Mouse (Mus musculus): ENCODE measurements around the gene Fam107a.

- no peak for TF ChIP-seq E2F4 (IDR thresholded peaks at IDR 0.05; ENCODE audit: borderline replicate concordance, low read depth, low read length)
- TF ChIP-seq KAT2A (conservative IDR thresholded peaks at IDR 0.05; ENCODE audit: low read depth, low read length), result no peak
- TF ChIP-seq POLR2A (IDR thresholded peaks at IDR 0.05; ENCODE audit: control insufficient read depth in 1 of 2, insufficient read depth in 1 of 2, low read depth in 1 of 2, low read length in 2 of 2, poor library complexity in 1 of 2), result no peak
- TF ChIP-seq MAFK (IDR thresholded peaks at IDR 0.05; ENCODE audit: borderline replicate concordance, low read depth, low read length), result no peak
Measured at GRCm38 (mm10) chr14:8308650-8309049, 9.2 kb downstream of the Fam107a start.

All from MEL (cell line).